Mouse (Mus musculus) lung, embryonic 16.5 days (tissue): ENCODE data around the gene Il13ra1. TPM values are rescaled to one million over a fixed set of nuclear protein-coding genes. Genes with fewer than 3 reads are reported as not detected.

Experiments
- ATAC-seq: fragments of 200-750 bp; cut with Nextera tagmentation; 2 replicates; pipeline ENCODE4 v1.8.0; 2017; ENCODE audit warnings: low read depth, mild to moderate bottlenecking, moderate library complexity
- H3K27ac ChIP-seq: fragments of 300-500 bp; sonication (generic); 2 replicates; pipeline ENCODE4 v1.5.1; 2014; ENCODE audit warnings: mild to moderate bottlenecking, control low read depth, low read length
- H3K27me3 ChIP-seq: fragments of 300-500 bp; sonication (generic); 2 replicates; pipeline ENCODE4 v1.6.1; 2014; ENCODE audit warnings: low read depth, low read length, mixed read lengths; ENCODE audit not compliant: control insufficient read depth, insufficient read depth
- H3K36me3 ChIP-seq: fragments of 300-500 bp; sonication (generic); 2 replicates; pipeline ENCODE4 v1.6.1; 2014; ENCODE audit warnings: low read length; ENCODE audit not compliant: control insufficient read depth, insufficient read depth
- H3K4me1 ChIP-seq: fragments of 300-500 bp; sonication (generic); replicated peaks from 2 replicates; pipeline ENCODE4 v1.6.1; 2014; ENCODE audit warnings: low read length, mixed read lengths; ENCODE audit not compliant: control insufficient read depth, insufficient read depth
- H3K4me2 ChIP-seq: fragments of 300-500 bp; sonication (generic); 2 replicates; pipeline ENCODE4 v1.6.1; 2014; ENCODE audit warnings: low read depth, low read length, control low read depth
- H3K4me3 ChIP-seq: fragments of 300-500 bp; sonication (generic); 2 replicates; pipeline ENCODE4 v1.5.1; 2014; ENCODE audit warnings: mild to moderate bottlenecking, low read length, control low read depth
- H3K9ac ChIP-seq: fragments of 300-500 bp; sonication (generic); 2 replicates; pipeline ENCODE4 v1.6.1; 2014; ENCODE audit warnings: low read length, control low read depth
- H3K9me3 ChIP-seq: fragments of 300-500 bp; sonication (generic); 2 replicates; pipeline ENCODE4 v1.6.1; 2016; ENCODE audit warnings: low read length; ENCODE audit not compliant: control insufficient read depth
- WGBS: fragments of 180-500 bp; shearing (Covaris S2); extraction: QIAGEN DNeasy Blood & Tissue Kit; methylation state at CpG from one replicate; pipeline ENCODE4 v1.1.7; 2014; 5-methylcytosine and 5-hydroxymethylcytosine counted together
- polyA plus RNA-seq: library from polyadenylated mRNA; unstranded; fragments of >200 nt; fragmentation: Nextera tagmentation; extraction: Ambion mirVana; gene quantifications from 2 replicates; pipeline ENCODE4 v1.2.1, GENCODE M21; 2015

Il13ra1 gene
- polyA plus RNA-seq, 1 experiment from 2014 or later: 33.5 TPM

DNA sequence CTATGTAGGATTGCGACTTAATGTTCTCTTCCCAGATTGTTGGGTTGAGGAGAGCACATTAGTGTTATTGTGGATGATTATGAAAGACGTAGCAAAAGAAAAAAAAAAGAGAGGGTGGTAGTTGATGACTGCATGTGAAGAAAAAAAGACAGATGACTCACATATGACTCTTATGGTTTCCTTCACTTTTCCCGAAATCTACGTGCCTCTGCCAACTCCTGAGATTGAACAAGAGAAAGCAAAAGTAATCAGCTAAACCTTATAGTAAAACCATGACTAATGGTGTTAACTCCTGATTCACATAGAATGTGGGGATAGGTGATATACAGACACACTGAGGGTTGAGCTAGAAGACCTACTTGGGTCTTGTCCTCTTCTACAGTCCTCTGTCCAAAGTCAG, 3.3 kb downstream of the Il13ra1 start:
- H3K9ac ChIP-seq: no peak overlapping the region
- no peak overlapping the region for H3K4me2 ChIP-seq
- H3K27ac ChIP-seq: no peak overlapping the region
- H3K27me3 ChIP-seq: no peaks in the 10 kb centered on the region
- H3K36me3 ChIP-seq: no peaks in the 10 kb centered on the region
- no peak overlapping the region for H3K4me3 ChIP-seq
- no peaks in the 10 kb centered on the region for H3K4me1 ChIP-seq
- no peaks in the 10 kb centered on the region for H3K9me3 ChIP-seq
- no peak for ATAC-seq
- 80% methylated on average over 4 of the region's 4 CpGs for WGBS

DNA sequence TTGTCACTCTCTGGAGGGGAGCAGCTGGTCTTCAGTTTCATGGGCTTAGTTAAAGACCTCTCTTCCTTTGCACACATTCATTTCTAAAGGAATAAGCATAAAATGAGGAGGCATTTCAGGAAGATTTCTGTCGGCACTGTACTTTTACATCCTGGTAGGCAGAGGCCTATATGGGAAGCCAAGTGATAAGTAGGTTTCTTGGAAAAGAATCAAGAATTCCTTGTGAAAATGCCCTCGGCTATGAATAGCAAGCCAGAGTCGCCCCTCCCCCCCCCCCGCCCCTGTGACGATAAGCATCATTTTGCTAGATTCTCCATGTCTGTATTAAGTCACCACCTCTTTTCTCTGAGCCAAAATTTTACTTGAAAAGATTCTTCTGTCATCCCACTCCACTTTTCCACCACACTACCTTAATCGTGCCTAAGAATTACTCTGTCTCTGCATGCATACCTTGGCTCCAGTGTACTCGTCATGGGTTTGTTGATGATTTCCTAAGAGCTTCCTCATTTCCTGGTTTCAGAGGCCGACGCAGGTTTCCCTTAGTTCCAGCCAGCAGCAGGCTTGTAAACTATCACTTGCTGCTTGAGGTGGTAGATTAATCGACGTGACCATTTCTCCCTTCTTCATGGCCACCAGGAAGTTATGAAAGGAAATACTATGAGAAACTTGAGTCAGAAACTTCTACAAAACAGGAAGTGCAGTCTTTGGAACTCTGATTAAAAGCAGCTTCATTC, 17.3 kb downstream of the Il13ra1 start:
- Histone ChIP-seq H3K27ac (peak overlapping the region; percentile 49), H3K9me3 (no peaks in the 10 kb centered on the region), H3K4me2 (no peak overlapping the region), H3K4me1 (no peaks in the 10 kb centered on the region), H3K9ac (no peak overlapping the region), H3K4me3 (no peak overlapping the region), H3K36me3 (no peaks in the 10 kb centered on the region), H3K27me3 (no peaks in the 10 kb centered on the region)
- 31% methylated on average over 11 of the region's 11 CpGs for WGBS
- peak; percentile 20; the same call in 1 of the 2 replicates for ATAC-seq

DNA sequence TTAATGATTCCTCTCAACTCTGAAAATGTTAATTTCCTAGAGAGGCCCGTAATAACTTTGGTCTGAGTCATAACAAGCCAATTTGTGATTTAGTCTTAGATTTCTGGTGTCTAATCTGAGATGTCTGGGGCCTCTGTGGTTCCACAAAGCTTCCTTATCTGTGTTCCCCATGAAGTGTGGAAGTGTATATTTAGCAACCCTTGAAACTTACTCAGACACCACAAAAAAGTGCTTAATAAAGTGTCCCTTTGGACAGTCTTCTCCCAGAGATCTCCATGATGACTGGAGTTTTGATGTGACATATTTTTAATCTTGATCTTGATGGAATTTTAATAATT, 17.8 kb downstream of the Il13ra1 start:
- 46% methylated on average over 1 of the region's 1 CpGs for WGBS
- Histone ChIP-seq H3K4me1 (no peaks in the 10 kb centered on the region), H3K9me3 (no peaks in the 10 kb centered on the region), H3K4me2 (no peak overlapping the region), H3K27ac (peak overlapping the region; percentile 49; the same call in 1 of the 2 replicates), H3K9ac (no peak overlapping the region), H3K4me3 (no peak overlapping the region), H3K36me3 (no peaks in the 10 kb centered on the region), H3K27me3 (no peaks in the 10 kb centered on the region)
- ATAC-seq: no peak

DNA sequence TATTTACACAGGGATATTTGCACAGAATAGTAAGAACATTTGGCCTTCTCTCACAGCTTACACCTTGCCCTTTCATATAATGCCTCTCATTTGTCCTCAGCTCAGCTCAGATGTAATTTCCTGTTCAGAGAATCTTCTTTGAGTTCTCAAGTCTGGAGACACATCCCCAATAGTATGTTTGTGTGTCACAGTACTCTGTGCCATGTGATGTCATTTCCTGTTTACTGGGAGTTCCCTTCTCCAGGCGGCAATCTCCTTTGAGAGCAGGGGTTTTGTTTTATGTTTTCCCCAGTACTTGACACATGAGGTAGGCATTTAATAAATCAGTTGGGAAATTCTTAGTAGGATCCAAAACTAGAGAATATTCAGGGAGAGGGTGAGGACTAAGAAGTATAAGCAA, 24.4 kb downstream of the Il13ra1 start:
- H3K4me1 ChIP-seq: no peaks in the 10 kb centered on the region
- 0 out of 2 replicates have a peak, but pooled peaks have one; percentile 7 for ATAC-seq
- WGBS: 50% methylated on average over 1 of the region's 1 CpGs
- H3K4me2 ChIP-seq: no peak overlapping the region
- no peaks in the 10 kb centered on the region for H3K36me3 ChIP-seq
- peak overlapping the region; percentile 49; the same call in 1 of the 2 replicates for H3K27ac ChIP-seq
- no peaks in the 10 kb centered on the region for H3K27me3 ChIP-seq
- H3K9me3 ChIP-seq: no peaks in the 10 kb centered on the region
- no peak overlapping the region for H3K9ac ChIP-seq
- H3K4me3 ChIP-seq: no peak overlapping the region

- Histone ChIP-seq H3K4me1 (no peaks in the 10 kb centered on the region), H3K9me3 (no peaks in the 10 kb centered on the region), H3K4me3 (no peak overlapping the region), H3K9ac (no peak overlapping the region), H3K27ac (no peak overlapping the region), H3K36me3 (no peaks in the 10 kb centered on the region), H3K27me3 (no peaks in the 10 kb centered on the region), H3K4me2 (no peak overlapping the region)
- 58% methylated on average over 6 of the region's 6 CpGs for WGBS
- ATAC-seq: no peak
Observed at GRCm38 (mm10) chrX:36141994-36142639, 30.2 kb downstream of the Il13ra1 start.

DNA sequence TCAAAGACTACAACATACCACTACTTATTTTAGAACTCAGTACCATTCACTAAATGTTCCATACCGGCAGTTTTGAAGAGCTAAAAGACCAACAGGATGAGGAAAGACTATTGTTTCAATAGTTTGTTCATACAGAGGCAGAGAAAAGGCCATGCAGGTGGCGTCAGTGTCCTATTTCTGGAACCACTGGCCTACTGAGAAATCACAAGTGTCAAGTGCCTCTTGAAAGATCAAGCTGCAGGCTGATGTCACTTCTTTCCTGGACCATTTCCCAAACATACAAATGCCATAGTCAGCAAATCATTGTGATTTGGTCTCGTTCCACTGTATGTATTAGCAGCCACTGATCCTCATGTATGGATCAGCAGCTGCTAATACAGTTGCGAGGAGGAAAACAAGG, 34.8 kb downstream of the Il13ra1 start:
- H3K27ac ChIP-seq: no peak overlapping the region
- 37% methylated on average over 4 of the region's 4 CpGs for WGBS
- H3K4me1 ChIP-seq: no peaks in the 10 kb centered on the region
- no peak overlapping the region for H3K4me3 ChIP-seq
- no peaks in the 10 kb centered on the region for H3K36me3 ChIP-seq
- ATAC-seq: no peak
- H3K27me3 ChIP-seq: no peaks in the 10 kb centered on the region
- H3K4me2 ChIP-seq: no peak overlapping the region
- no peak overlapping the region for H3K9ac ChIP-seq
- H3K9me3 ChIP-seq: no peaks in the 10 kb centered on the region

- Histone ChIP-seq H3K9ac (no peak overlapping the region), H3K4me1 (no peaks in the 10 kb centered on the region), H3K36me3 (no peaks in the 10 kb centered on the region), H3K27me3 (no peaks in the 10 kb centered on the region), H3K4me2 (no peak overlapping the region), H3K9me3 (no peaks in the 10 kb centered on the region), H3K27ac (no peak overlapping the region), H3K4me3 (no peak overlapping the region)
- ATAC-seq: no peak
Observed at GRCm38 (mm10) chrX:36150100-36150499, 38.2 kb downstream of the Il13ra1 start.

DNA sequence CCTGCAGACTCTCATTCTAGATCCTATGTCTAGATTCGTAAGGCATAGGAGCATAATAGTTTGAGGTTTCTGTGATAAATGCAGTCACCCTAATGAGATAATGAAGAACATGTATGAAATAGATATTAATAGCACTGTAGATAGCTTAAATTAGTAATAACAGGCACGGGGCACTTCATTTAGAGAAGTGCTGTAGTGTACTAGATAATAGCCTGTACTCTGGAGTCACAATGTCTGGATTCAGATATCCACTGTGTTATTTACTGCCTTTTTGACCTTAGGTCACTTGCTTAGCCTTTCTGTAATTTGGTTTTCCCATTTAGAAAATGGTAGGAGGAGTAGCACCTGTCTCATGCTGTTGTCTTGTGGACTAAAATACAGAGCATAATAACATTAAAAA, 44.8 kb downstream of the Il13ra1 start:
- Histone ChIP-seq H3K9me3 (no peaks in the 10 kb centered on the region), H3K36me3 (no peaks in the 10 kb centered on the region), H3K27me3 (no peaks in the 10 kb centered on the region), H3K27ac (no peak overlapping the region), H3K9ac (no peak overlapping the region), H3K4me3 (no peak overlapping the region), H3K4me1 (no peaks in the 10 kb centered on the region), H3K4me2 (no peak overlapping the region)
- ATAC-seq: no peak
- WGBS: 78% methylated on average over 2 of the region's 2 CpGs

DNA sequence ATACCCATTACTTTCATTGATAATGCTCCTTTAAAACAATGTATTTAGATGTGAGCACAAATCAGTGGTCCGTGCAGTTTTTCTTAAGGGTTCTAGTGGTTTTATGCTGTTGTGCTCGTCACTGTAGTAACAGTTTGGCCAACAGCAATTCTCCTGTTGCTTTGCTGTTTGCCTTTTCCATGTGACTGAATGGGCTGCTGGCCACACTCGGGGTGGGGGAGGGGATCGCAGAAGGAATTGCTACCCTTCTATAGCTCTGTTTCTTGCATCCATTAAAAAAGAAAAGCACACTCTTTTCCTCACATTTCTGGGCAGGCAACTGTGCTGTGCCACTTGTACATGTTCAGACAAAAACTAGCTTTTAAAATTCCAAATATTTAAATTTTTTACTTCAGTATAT, 49.7 kb downstream of the Il13ra1 start:
- H3K9ac ChIP-seq: no peak overlapping the region
- 33% methylated on average over 4 of the region's 4 CpGs for WGBS
- H3K4me3 ChIP-seq: no peak overlapping the region
- no peak for ATAC-seq
- H3K4me1 ChIP-seq: no peaks in the 10 kb centered on the region
- no peak overlapping the region for H3K4me2 ChIP-seq
- no peaks in the 10 kb centered on the region for H3K9me3 ChIP-seq
- H3K27ac ChIP-seq: no peak overlapping the region
- no peaks in the 10 kb centered on the region for H3K36me3 ChIP-seq
- no peaks in the 10 kb centered on the region for H3K27me3 ChIP-seq
